Mouse (Mus musculus) C2C12 (cell line): ENCODE measurements around the gene Pitpna. TPM values are rescaled to one million over a fixed set of nuclear protein-coding genes. Genes with fewer than 3 reads are reported as not detected.

Source experiments
- H3K27me3 ChIP-seq: one replicate; pipeline ENCODE4 v1.6.1; 2011; ENCODE audit not compliant: control insufficient read depth, insufficient read depth, insufficient read length
- H3K36me3 ChIP-seq: one replicate; pipeline ENCODE4 v1.6.1; 2011; ENCODE audit not compliant: control insufficient read depth, insufficient read depth
- H3K4me3 ChIP-seq: one replicate; pipeline ENCODE4 v1.5.1; 2011; ENCODE audit warnings: mild to moderate bottlenecking, control low read depth; ENCODE audit not compliant: poor library complexity, insufficient read depth, severe bottlenecking
- H3K79me2 ChIP-seq: one replicate; pipeline ENCODE4 v1.6.1; 2011; ENCODE audit not compliant: control insufficient read depth, insufficient read depth
- H3K79me3 ChIP-seq: one replicate; pipeline ENCODE4 v1.6.1; 2011; ENCODE audit warnings: low read depth, control low read depth
- H3ac ChIP-seq: one replicate; pipeline ENCODE3; 2011; ENCODE audit warnings: low read depth; ENCODE audit not compliant: control insufficient read depth, insufficient read length
- CEBPB ChIP-seq: IDR thresholded peaks from one replicate; pipeline ENCODE4 v1.6.1; 2011; ENCODE audit warnings: low read depth, mild to moderate bottlenecking, control low read depth, moderate library complexity
- CTCF ChIP-seq: IDR thresholded peaks from one replicate; pipeline ENCODE4 v1.5.1; 2011; ENCODE audit not compliant: control insufficient read depth, insufficient read depth, insufficient read length
- FOSL1 ChIP-seq: IDR thresholded peaks from one replicate; pipeline ENCODE4 v1.8.0; 2011; ENCODE audit warnings: mild to moderate bottlenecking, low read length; ENCODE audit not compliant: poor library complexity, insufficient read depth, severe bottlenecking
- MAX ChIP-seq: IDR thresholded peaks from one replicate; pipeline ENCODE4 v1.6.1; 2011; ENCODE audit warnings: mild to moderate bottlenecking, control low read depth
- MYOD1 ChIP-seq: IDR thresholded peaks from one replicate; pipeline ENCODE4 v1.6.1; 2011; ENCODE audit warnings: low read depth; ENCODE audit not compliant: control insufficient read depth, insufficient read length
- MYOG ChIP-seq: IDR thresholded peaks from one replicate; pipeline ENCODE4 v1.6.1; 2011; ENCODE audit not compliant: control insufficient read depth, insufficient read length; ENCODE audit errors: extremely low read depth
- USF1 ChIP-seq: IDR thresholded peaks from one replicate; pipeline ENCODE4 v1.6.1; 2011; ENCODE audit warnings: low read depth, mild to moderate bottlenecking, control low read depth, moderate library complexity
- polyA plus RNA-seq: library from polyadenylated mRNA; unstranded; fragments of >200 nt; fragmentation: generic; extraction: Trizol; gene quantifications from one replicate; pipeline ENCODE4 v1.2.1, GENCODE M21; 2012; ENCODE audit warnings: missing spikeins

Pitpna gene
- polyA plus RNA-seq, 1 experiment = 118 TPM

- no peak overlapping the region for H3K4me3 ChIP-seq
- TF ChIP-seq MAX = no peak
- TF ChIP-seq CEBPB = no peak
- no peak for TF ChIP-seq CTCF
- TF ChIP-seq MYOG = no peak
- no peak for TF ChIP-seq MYOD1
- no peak for TF ChIP-seq FOSL1
- no peak for TF ChIP-seq USF1
- no peaks in the 10 kb centered on the region for H3K79me3 ChIP-seq
- H3ac ChIP-seq = no peak overlapping the region
- no peaks in the 10 kb centered on the region for H3K79me2 ChIP-seq
- peaks cover 4% of the 10 kb centered on the region for H3K36me3 ChIP-seq
- H3K27me3 ChIP-seq = no peaks in the 10 kb centered on the region
Observed at GRCm38 (mm10) chr11:75635315-75635714, 47.4 kb downstream of the Pitpna start.

DNA sequence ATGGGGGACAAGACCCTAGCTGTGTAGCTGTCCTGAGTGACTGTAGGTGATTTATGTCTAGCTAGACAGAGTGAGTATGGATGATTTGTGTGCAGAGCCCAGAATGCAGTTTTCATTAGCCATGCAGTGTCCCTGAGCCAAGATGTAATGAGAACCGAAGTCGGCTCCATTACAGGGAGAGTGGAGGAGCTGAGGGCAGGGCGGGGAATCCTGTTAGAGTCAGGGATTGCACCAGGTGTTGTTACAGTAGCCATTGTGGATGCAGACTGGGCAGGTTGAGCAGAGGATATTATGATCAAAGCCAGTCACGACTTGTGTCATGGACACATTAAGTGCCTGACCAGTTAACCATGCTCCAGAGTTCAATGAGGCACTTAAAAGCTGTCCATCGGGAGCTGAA lies 55.4 kb downstream of the Pitpna start:
- Histone ChIP-seq H3K27me3 (no peaks in the 10 kb centered on the region), H3K4me3 (no peak overlapping the region), H3K79me3 (no peaks in the 10 kb centered on the region), H3K79me2 (no peaks in the 10 kb centered on the region), H3ac (no peak overlapping the region), H3K36me3 (no peaks in the 10 kb centered on the region)
- no peak for TF ChIP-seq MAX
- TF ChIP-seq CEBPB = no peak
- no peak for TF ChIP-seq MYOG
- no peak for TF ChIP-seq FOSL1
- TF ChIP-seq USF1 = no peak
- no peak for TF ChIP-seq MYOD1

- no peak overlapping the region for H3K4me3 ChIP-seq
- no peaks in the 10 kb centered on the region for H3K27me3 ChIP-seq
- peak; percentile 53 for TF ChIP-seq MYOD1
- TF ChIP-seq FOSL1 = no peak
- TF ChIP-seq MYOG = no peak
- TF ChIP-seq CEBPB = no peak
- TF ChIP-seq CTCF = no peak
- TF ChIP-seq USF1 = peak; percentile 36
- TF ChIP-seq MAX = peak; percentile 50
- no peaks in the 10 kb centered on the region for H3K79me3 ChIP-seq
- no peaks in the 10 kb centered on the region for H3K36me3 ChIP-seq
- H3K79me2 ChIP-seq = no peaks in the 10 kb centered on the region
- no peak overlapping the region for H3ac ChIP-seq
Observed at GRCm38 (mm10) chr11:75644684-75645083, 56.8 kb downstream of the Pitpna start.

- Histone ChIP-seq H3K4me3 (no peak overlapping the region), H3ac (no peak overlapping the region), H3K27me3 (no peaks in the 10 kb centered on the region), H3K36me3 (no peaks in the 10 kb centered on the region), H3K79me2 (peaks cover 9% of the 10 kb centered on the region), H3K79me3 (peaks cover 9% of the 10 kb centered on the region)
- TF ChIP-seq MYOD1 = no peak
- no peak for TF ChIP-seq USF1
- no peak for TF ChIP-seq CEBPB
- TF ChIP-seq FOSL1 = no peak
- no peak for TF ChIP-seq MAX
- no peak for TF ChIP-seq CTCF
- no peak for TF ChIP-seq MYOG
Observed at GRCm38 (mm10) chr11:75647681-75648211, 59.8 kb downstream of the Pitpna start.

GRCm38 (mm10) chr11:75649155-75649561 lies 61.3 kb downstream of the Pitpna start:
- peaks cover 9% of the 10 kb centered on the region for H3K79me3 ChIP-seq
- TF ChIP-seq MYOD1 (no peak), MAX (no peak), FOSL1 (no peak), MYOG (no peak), CTCF (no peak), USF1 (no peak), CEBPB (no peak)
- H3K4me3 ChIP-seq = no peak overlapping the region
- no peaks in the 10 kb centered on the region for H3K27me3 ChIP-seq
- H3K36me3 ChIP-seq = no peaks in the 10 kb centered on the region
- peaks cover 17% of the 10 kb centered on the region for H3K79me2 ChIP-seq
- H3ac ChIP-seq = no peak overlapping the region
